Mouse (Mus musculus) MEL (cell line): Measurements from ENCODE around the gene Olfr56. TPM values are rescaled to one million over a fixed set of nuclear protein-coding genes. Genes with fewer than 3 reads are reported as not detected.
"Not testable (repeated sequence)": the region's sequence is repeated elsewhere in the genome, so short reads cannot be mapped to it uniquely, and the experiment has no call there.

Source experiments
- DNase-seq: peaks from one replicate; pipeline ENCODE4 v3.0.0; 2011; ENCODE audit warnings: low read depth, low spot score
- H3K27ac ChIP-seq: 2 replicates; pipeline ENCODE4 v1.5.1; 2012; ENCODE audit warnings: low read depth, mild to moderate bottlenecking, control low read depth, low read length, moderate library complexity; ENCODE audit not compliant: control insufficient read depth
- H3K27me3 ChIP-seq, 2 experiments: fragments of 150-350 bp in 1 of 2; sonication (generic) in 1 of 2; 2 replicates each; pipeline ENCODE4 v1.6.1; 2012; ENCODE audit warnings: low read length in 2 of 2, mild to moderate bottlenecking in 2 of 2, improper control_type of control experiment in 1 of 2, moderate library complexity in 1 of 2; ENCODE audit not compliant: insufficient read depth in 2 of 2, control insufficient read depth in 1 of 2
- H3K36me3 ChIP-seq, 2 experiments: 2 replicates each; pipeline ENCODE4 v1.6.1; 2012 to 2014; ENCODE audit warnings: low read length in 2 of 2, improper control_type of control experiment in 1 of 2, inconsistent platforms in 1 of 2, mild to moderate bottlenecking in 1 of 2; ENCODE audit not compliant: insufficient read depth in 2 of 2, control insufficient read depth in 1 of 2
- H3K4me1 ChIP-seq, 2 experiments: fragments of 150-350 bp in 1 of 2; sonication (generic) in 1 of 2; 2 replicates each; pipeline ENCODE4 v1.6.1; 2012; ENCODE audit warnings: low read length in 2 of 2, improper control_type of control experiment in 1 of 2, mild to moderate bottlenecking in 1 of 2; ENCODE audit not compliant: insufficient read depth in 2 of 2, control insufficient read depth in 1 of 2
- H3K4me3 ChIP-seq, 2 experiments: fragments of 150-350 bp in 1 of 2; sonication (generic) in 1 of 2; 2 replicates each; pipeline ENCODE4 v1.5.1; 2012; ENCODE audit warnings: low read depth in 2 of 2, low read length in 2 of 2, mild to moderate bottlenecking in 2 of 2, moderate library complexity in 2 of 2, control low read depth in 1 of 2, improper control_type of control experiment in 1 of 2; ENCODE audit not compliant: control insufficient read depth in 1 of 2, insufficient read depth in 1 of 2
- H3K79me2 ChIP-seq: 2 replicates; pipeline ENCODE4 v1.6.1; 2012; ENCODE audit warnings: mild to moderate bottlenecking, low read length, moderate library complexity; ENCODE audit not compliant: control insufficient read depth, poor library complexity, insufficient read depth
- H3K9ac ChIP-seq: 2 replicates; pipeline ENCODE4 v1.6.1; 2012; ENCODE audit warnings: low read depth, mild to moderate bottlenecking, control low read depth, low read length, moderate library complexity; ENCODE audit not compliant: control insufficient read depth, poor library complexity, severe bottlenecking
- H3K9me3 ChIP-seq: fragments of 150-350 bp; sonication (generic); replicated peaks from 2 replicates; pipeline ENCODE4 v1.6.1; 2012; ENCODE audit warnings: mild to moderate bottlenecking, low read length, improper control_type of control experiment, moderate library complexity; ENCODE audit not compliant: insufficient read depth
- polyA plus RNA-seq, 2 experiments: library from polyadenylated mRNA; stranded (reverse) in 1 of 2; unstranded in 1 of 2; fragments of >175 nt in 1 of 2; fragments of >200 nt in 1 of 2; gene quantifications; 2 replicates each; pipeline versions ENCODE4 v1.2.1 to v1.2.4; 2012; ENCODE audit warnings: low replicate concordance in 2 of 2, low read depth in 1 of 2; ENCODE audit not compliant: insufficient read length in 2 of 2, insufficient read depth in 1 of 2, missing spikeins in 1 of 2
- total RNA-seq: library from RNA; depleted of rRNA; stranded (reverse); fragments of 300-350 nt; gene quantifications from 2 replicates; pipeline ENCODE4 v1.2.3, GENCODE M21; 2012; rRNA removed

Olfr56 gene
- total RNA-seq, result 0.92 and 2.0 TPM in 2 replicates
- polyA plus RNA-seq, result under 1 TPM in 1 of 2 experiments, not detected in 1; 0.58 TPM

DNA sequence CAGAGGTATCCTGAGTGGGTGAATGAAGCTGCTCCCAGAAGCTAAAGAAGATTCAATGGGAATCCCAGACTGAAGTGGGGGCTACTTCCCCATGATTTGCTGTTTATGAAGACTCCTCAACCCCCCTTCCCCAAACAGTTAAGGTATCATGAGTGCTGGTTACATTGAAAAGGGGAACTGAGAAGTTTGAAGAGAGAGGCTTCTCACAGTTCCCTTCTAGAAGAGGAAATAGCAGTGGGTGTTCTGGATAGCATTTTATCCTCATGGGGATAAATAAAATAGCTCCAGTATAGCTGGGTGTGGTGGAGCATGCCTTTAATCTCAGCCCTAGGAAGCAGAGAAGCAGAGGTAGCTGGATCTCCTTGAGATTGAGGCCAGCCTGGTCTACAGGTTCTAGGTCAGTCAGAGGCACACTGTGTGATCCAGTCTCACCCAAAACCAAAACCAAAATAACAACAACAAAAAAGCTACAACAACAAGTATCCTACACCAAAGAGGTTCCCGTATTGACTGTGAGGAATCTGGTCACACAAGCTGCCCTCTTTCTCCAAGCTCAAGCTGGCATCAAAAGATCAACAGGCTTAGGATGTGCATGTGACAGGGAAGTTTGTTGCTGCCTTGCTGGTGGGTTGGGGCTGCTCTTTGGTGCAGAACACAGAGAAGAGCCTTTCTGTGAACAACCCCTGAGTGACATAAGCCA lies at the start of gene Olfr56:
Gene Olfr56 (plus strand): TSS at position 650 of the 700 bp plus-strand sequence.
- H3K27me3 ChIP-seq, H3K36me3 ChIP-seq, H3K4me3 ChIP-seq, DNase-seq, H3K9me3 ChIP-seq, H3K9ac ChIP-seq, H3K27ac ChIP-seq, H3K4me1 ChIP-seq, H3K79me2 ChIP-seq: not testable (repeated sequence)

DNA sequence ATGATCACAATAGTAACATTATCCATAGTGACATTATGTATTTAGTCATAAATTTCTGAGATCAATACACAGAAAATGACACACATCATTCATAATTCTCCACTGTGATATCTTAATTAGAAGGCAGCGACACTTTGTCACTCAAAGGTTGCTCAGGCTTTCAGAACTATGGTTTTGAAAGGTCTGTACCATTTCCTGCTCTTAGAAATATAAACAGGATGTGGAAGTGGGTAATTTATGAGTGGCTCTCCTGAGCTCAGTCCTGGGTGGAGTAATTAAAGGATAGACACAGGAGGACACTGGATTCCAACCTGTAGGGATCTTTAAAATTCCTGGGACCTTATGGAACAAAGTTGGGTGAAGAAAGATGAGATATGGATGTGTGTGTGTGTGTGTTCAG lies 45.3 kb upstream of the Olfr56 start:
- not testable (repeated sequence) for H3K27me3 ChIP-seq, H3K4me1 ChIP-seq, H3K9me3 ChIP-seq, H3K79me2 ChIP-seq, H3K27ac ChIP-seq, H3K36me3 ChIP-seq, H3K9ac ChIP-seq, DNase-seq, H3K4me3 ChIP-seq

DNA sequence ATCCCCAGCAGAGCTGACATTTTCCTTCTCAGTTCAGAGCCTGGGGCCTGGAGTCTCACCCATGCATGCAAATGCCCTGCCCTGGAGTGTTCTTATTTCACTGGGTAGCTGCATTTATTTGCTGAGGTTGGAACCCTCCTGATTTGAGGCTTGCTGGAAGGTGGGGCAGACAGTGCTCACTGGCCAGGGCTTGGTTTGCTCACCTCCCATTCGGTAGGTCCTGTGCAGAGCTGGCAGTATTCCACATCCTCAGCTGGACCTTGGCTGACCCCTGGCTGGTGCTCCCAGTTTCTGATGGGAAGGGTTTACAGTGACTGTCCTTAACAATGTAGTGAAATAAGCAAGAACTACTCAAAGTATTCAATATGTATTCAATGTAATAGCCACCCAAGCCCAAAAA lies 44.8 kb upstream of the Olfr56 start:
- not testable (repeated sequence) for H3K27me3 ChIP-seq, H3K9ac ChIP-seq, H3K9me3 ChIP-seq, H3K27ac ChIP-seq, H3K4me3 ChIP-seq, H3K79me2 ChIP-seq, H3K4me1 ChIP-seq, DNase-seq, H3K36me3 ChIP-seq

DNA sequence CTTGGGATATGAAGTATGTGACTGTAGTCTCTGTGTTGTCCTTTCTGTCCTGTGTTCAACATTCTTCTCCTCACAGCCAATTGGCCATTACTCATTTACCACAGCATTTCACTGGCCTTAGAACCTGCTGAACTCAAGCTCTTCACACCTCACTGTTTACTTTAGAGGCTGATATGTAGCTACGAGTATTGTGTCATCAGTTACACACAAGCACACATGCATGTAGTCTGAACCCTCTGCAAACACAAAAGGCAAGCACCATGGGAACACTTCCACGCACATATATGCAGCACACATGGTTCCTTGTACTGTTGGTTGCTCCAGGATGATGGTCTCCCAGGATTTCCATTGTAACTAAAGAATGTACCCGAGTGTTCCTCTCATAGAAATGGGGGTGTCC lies 43.4 kb upstream of the Olfr56 start:
- not testable (repeated sequence) for DNase-seq, H3K4me1 ChIP-seq, H3K36me3 ChIP-seq, H3K79me2 ChIP-seq, H3K9me3 ChIP-seq, H3K4me3 ChIP-seq, H3K9ac ChIP-seq, H3K27me3 ChIP-seq, H3K27ac ChIP-seq

DNA sequence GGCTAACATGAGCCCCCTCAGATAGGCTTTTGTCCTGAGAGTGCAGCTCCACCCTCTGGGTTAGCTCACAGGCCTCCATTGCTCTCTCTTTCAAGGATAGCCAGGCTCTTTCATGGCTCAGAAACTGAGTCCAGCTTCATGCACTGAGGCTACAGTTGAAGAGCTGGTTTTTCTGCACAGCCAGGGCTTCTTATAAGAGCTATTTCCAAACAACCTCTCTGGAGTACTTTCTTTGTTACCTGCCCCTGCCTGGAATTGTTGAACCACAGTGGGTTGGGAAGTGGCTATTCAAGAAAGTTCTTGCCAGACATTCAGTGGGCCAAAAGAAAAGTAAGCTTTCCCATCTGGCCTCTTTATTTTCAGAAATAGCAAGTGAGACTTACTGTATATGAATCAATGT lies 39.4 kb upstream of the Olfr56 start:
- not testable (repeated sequence) for H3K4me1 ChIP-seq, H3K36me3 ChIP-seq, H3K27ac ChIP-seq, H3K79me2 ChIP-seq, H3K9ac ChIP-seq, H3K9me3 ChIP-seq, DNase-seq, H3K4me3 ChIP-seq, H3K27me3 ChIP-seq

DNA sequence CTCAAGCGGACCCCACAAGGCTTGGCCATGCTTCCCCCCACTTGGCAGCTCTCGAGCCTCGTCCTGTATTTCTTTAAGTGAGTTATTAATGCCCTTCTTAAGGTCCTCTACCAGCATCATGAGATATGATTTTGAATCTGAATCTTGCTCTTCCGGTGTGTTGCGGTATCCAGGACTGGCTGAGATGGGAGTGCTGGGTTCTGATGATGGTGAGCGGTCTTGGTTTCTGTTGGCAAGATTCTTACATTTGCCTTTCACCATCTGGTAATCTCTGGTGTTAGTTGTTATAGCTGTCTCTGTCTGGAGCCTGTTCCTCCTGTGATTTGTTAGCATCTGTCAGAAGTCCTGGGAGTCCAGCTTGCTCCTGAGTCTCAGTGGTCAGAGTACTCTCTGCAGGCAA lies 32.6 kb upstream of the Olfr56 start, which contains the start of gene Psme2b:
Gene Psme2b (minus strand): TSS at position 101 of the 400 bp plus-strand sequence.
- not testable (repeated sequence) for H3K36me3 ChIP-seq, H3K79me2 ChIP-seq, H3K27me3 ChIP-seq, DNase-seq, H3K27ac ChIP-seq, H3K4me3 ChIP-seq, H3K9me3 ChIP-seq, H3K4me1 ChIP-seq, H3K9ac ChIP-seq

DNA sequence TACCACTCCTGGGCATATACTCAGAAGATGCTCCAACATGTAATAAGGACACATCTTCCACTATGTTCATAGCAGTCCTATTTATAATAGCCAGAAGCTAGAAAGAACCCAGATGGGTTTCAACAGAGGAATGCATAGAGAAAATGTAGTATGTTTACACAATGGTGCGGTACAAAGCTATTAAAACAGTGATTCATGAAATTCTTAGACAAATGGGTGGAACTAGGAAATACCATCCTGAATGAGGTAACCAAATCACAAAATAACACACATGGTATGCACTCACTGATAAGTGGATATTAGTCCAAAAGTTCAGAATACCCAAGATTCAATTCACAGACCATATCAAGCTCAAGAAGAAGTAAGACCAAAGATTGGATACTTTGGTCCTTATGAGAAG lies 4.0 kb upstream of the Olfr56 start:
- H3K79me2 ChIP-seq, H3K9ac ChIP-seq, H3K4me3 ChIP-seq, H3K4me1 ChIP-seq, H3K9me3 ChIP-seq, H3K27ac ChIP-seq, H3K36me3 ChIP-seq, DNase-seq, H3K27me3 ChIP-seq: not testable (repeated sequence)
